Mouse (Mus musculus): Measurements from ENCODE around the gene Tbp.

GRCm38 (mm10) chr17:15575056-15575455 lies 75.4 kb downstream of the Tbp start:
- TF ChIP-seq ZC3H11A (IDR thresholded peaks at IDR 0.05; ENCODE audit: borderline replicate concordance, low read depth, low read length) (no peak), HCFC1 (IDR thresholded peaks at IDR 0.05; ENCODE audit: borderline replicate concordance, insufficient read depth, low read length) (no peak)

Measured in ES-E14 (cell line).